Comparison of ENCODE assay signal across 8 mouse cellular contexts in genomic region chr4:143212341-143213174, GRCm38 (mm10). TPM values are rescaled to one million over a fixed set of nuclear protein-coding genes. Genes with fewer than 3 reads are reported as not detected.
DNase-seq lines count a peak whose midpoint lies in the region; ATAC-seq and TF ChIP-seq lines count a peak whose summit lies in the region.

Prdm2 (minus strand) TSS chr4:143212995.

- H3K9me3 ChIP-seq in hindbrain, embryonic 10.5 days: no peaks in the 10 kb centered on the region
- no peaks in the 10 kb centered on the region for H3K9me3 ChIP-seq in lung, embryonic 15.5 days

- peak within 1 kb of the TSS; percentile 84 for H3K4me2 ChIP-seq in lung, embryonic 15.5 days

- TF ChIP-seq POLR2A in olfactory bulb, adult 2 months (IDR thresholded peaks at IDR 0.05; ENCODE audit: insufficient read depth, low read depth, low read length): peak; percentile 65

- peak; percentile 86 for ATAC-seq in lung, embryonic 15.5 days (ENCODE audit: borderline replicate concordance, extremely low read depth, low FRiP score, low TSS enrichment)

- TF ChIP-seq CTCF in olfactory bulb, adult 2 months (IDR thresholded peaks at IDR 0.05; ENCODE audit: insufficient read depth, low read depth, low read length): no peak

- peak within 1 kb of the TSS; percentile 80 for H3K9ac ChIP-seq in lung, embryonic 15.5 days

- peak; percentile 71 for DNase-seq in NIH3T3 (ENCODE audit: low read depth)
- peak; percentile 89 to 91 for DNase-seq in cerebellum, postnatal 10 days
- DNase-seq in frontal cortex, postnatal 10 days (ENCODE audit: low spot score in 2 of 2): peak; percentile 16 to 61
- peak; percentile 85 for DNase-seq in hindbrain, embryonic 10.5 days (ENCODE audit: low spot score)
- peak; percentile 40 for DNase-seq in layer of hippocampus, adult 9-11 months
- DNase-seq in thymus, adult 18-20 months: peak; percentile 31 to 36

- H3K27ac ChIP-seq in hindbrain, embryonic 10.5 days: peak within 1 kb of the TSS; percentile 99
- peak within 1 kb of the TSS; percentile 69 for H3K27ac ChIP-seq in lung, embryonic 15.5 days
- H3K27ac ChIP-seq in olfactory bulb, adult 2 months (ENCODE audit: insufficient read depth, low read depth, low read length): peak within 1 kb of the TSS; percentile 43

- H3K4me1 ChIP-seq in hindbrain, embryonic 10.5 days (replicated peaks): peaks cover 29% of the 10 kb centered on the region
- H3K4me1 ChIP-seq in lung, embryonic 15.5 days: peaks cover 5% of the 10 kb centered on the region
- H3K4me1 ChIP-seq in olfactory bulb, adult 2 months (ENCODE audit: control insufficient read depth, insufficient read depth, low read length): peaks cover 12% of the 10 kb centered on the region; the same call in 1 of the 2 replicates

- 2% methylated on average over 96 of the region's 96 CpGs for WGBS in hindbrain, embryonic 10.5 days
- 2% methylated on average over 87 of the region's 96 CpGs for WGBS in lung, embryonic 15.5 days
- 3% methylated on average over 96 of the region's 96 CpGs for whole genome bisulfite sequencing in olfactory bulb, adult 2 months

- peak within 1 kb of the TSS; percentile 92 for H3K4me3 ChIP-seq in hindbrain, embryonic 10.5 days
- peak within 1 kb of the TSS; percentile 77 for H3K4me3 ChIP-seq in lung, embryonic 15.5 days
- peak within 1 kb of the TSS; percentile 72 for H3K4me3 ChIP-seq in olfactory bulb, adult 2 months (ENCODE audit: insufficient read depth, low read depth, low read length)

- 0 out of 2 replicates have a peak, but pooled peaks cover 5% of the 10 kb centered on the region for H3K27me3 ChIP-seq in hindbrain, embryonic 10.5 days (ENCODE audit: insufficient read depth, poor library complexity, severe bottlenecking)
- no peaks in the 10 kb centered on the region for H3K27me3 ChIP-seq in lung, embryonic 15.5 days

- H3K36me3 ChIP-seq in hindbrain, embryonic 10.5 days: no peaks in the 10 kb centered on the region
- H3K36me3 ChIP-seq in lung, embryonic 15.5 days: no peaks in the 10 kb centered on the region

RNA-seq across cellular contexts. Expression of gene Prdm2, which starts in this region (rescaled TPM):
- 14.4 and 15.9 TPM in 2 replicates for polyA plus RNA-seq in hindbrain, embryonic 10.5 days (2016; fragmentation: Nextera tagmentation; extraction: Ambion mirVana)
- polyA plus RNA-seq in lung, embryonic 15.5 days (2015; fragmentation: Nextera tagmentation; extraction: Ambion mirVana): 10.5 and 11.7 TPM in 2 replicates
- polyA plus RNA-seq in olfactory bulb, adult 2 months (2012; ENCODE audit: insufficient read depth, insufficient read length, low replicate concordance, missing spikeins): 212 TPM in 1 of 2 replicates, not detected in the other

Comparison
In these comparisons a context has a peak if more than half of its experiments do, and no peak if none do; other contexts are left out.
1. Peak in every context shown above with its lines: DNase-seq, ATAC-seq, H3K4me3 ChIP-seq and H3K27ac ChIP-seq.
2. DNase-seq: peak in every context shown above with its lines; median percentile 90 in cerebellum, postnatal 10 days; 85 in hindbrain, embryonic 10.5 days; 71 in NIH3T3; 40 in layer of hippocampus, adult 9-11 months; 38 in frontal cortex, postnatal 10 days; 34 in thymus, adult 18-20 months.
3. H3K27ac ChIP-seq: peak in every context shown above with its lines; median percentile 99 in hindbrain, embryonic 10.5 days; 69 in lung, embryonic 15.5 days; 43 in olfactory bulb, adult 2 months.